Mouse (Mus musculus) granulocyte monocyte progenitor cell, adult 5-6 weeks (primary cell): Measurements from ENCODE around the gene Slc6a21. TPM values are rescaled to one million over a fixed set of nuclear protein-coding genes. Genes with fewer than 3 reads are reported as not detected.

Experiments
- ATAC-seq: replicated peaks from 2 replicates; pipeline ENCODE4 v1.8.0; 2016; ENCODE audit warnings: mild to moderate bottlenecking, moderate TSS enrichment, inconsistent platforms; ENCODE audit not compliant: poor library complexity, severe bottlenecking
- total RNA-seq, 2 experiments: library from RNA; stranded (forward) in 1 of 2; stranded (reverse) in 1 of 2; fragments of 200-712, 200-1000 nt in 1 of 2; fragments of >200 nt in 1 of 2; fragmentation: Nextera tagmentation in 1 of 2; gene quantifications; 2 replicates each; pipeline ENCODE4 v1.2.3; 2014 to 2017

Gene Slc6a21
- total RNA-seq, 2 experiments from 2014 or later, result not detected

- no peak for ATAC-seq
These were observed 35.6 kb downstream of the Slc6a21 start for GRCm38 (mm10) chr7:45312686-45313453.

- no peak for ATAC-seq
These were observed 36.2 kb downstream of the Slc6a21 start for GRCm38 (mm10) chr7:45313495-45313894.

- ATAC-seq, result no peak
These were observed 37.9 kb downstream of the Slc6a21 start for GRCm38 (mm10) chr7:45315182-45315701.

- no peak for ATAC-seq
These were observed 39.2 kb downstream of the Slc6a21 start for GRCm38 (mm10) chr7:45316536-45316935.

GRCm38 (mm10) chr7:45322245-45322644 is 44.9 kb downstream of the Slc6a21 start:
- ATAC-seq, result no peak

- ATAC-seq, result no peak
These were observed 45.8 kb downstream of the Slc6a21 start for GRCm38 (mm10) chr7:45323069-45323468.

GRCm38 (mm10) chr7:45325800-45326199 is 48.5 kb downstream of the Slc6a21 start:
- ATAC-seq, result no peak

GRCm38 (mm10) chr7:45328841-45329475 is 51.6 kb downstream of the Slc6a21 start:
- no peak for ATAC-seq

GRCm38 (mm10) chr7:45331502-45331901 is 54.2 kb downstream of the Slc6a21 start:
- ATAC-seq, result no peak

GRCm38 (mm10) chr7:45332685-45333425 is 55.5 kb downstream of the Slc6a21 start:
- ATAC-seq, result peak; percentile 67

GRCm38 (mm10) chr7:45333431-45333982 is 56.2 kb downstream of the Slc6a21 start, which contains the start of gene Trpm4:
Gene Trpm4, minus strand, starts transcription at chr7:45333780.
- peak; percentile 80 for ATAC-seq

- no peak for ATAC-seq
These were observed 57.3 kb downstream of the Slc6a21 start for GRCm38 (mm10) chr7:45334605-45335004.

GRCm38 (mm10) chr7:45335056-45335455 is 57.7 kb downstream of the Slc6a21 start, which contains the start of gene Hrc:
Gene Hrc, plus strand, starts transcription at chr7:45335290.
- no peak for ATAC-seq

- no peak for ATAC-seq
These were observed 59.0 kb downstream of the Slc6a21 start for GRCm38 (mm10) chr7:45336319-45336718.

GRCm38 (mm10) chr7:45337469-45337868 is 60.2 kb downstream of the Slc6a21 start:
- ATAC-seq, result no peak

GRCm38 (mm10) chr7:45338161-45338911 is 61.0 kb downstream of the Slc6a21 start:
- ATAC-seq, result 0 out of 2 replicates have a peak, but pooled peaks have one; percentile 2
